Mouse (Mus musculus): ENCODE measurements around the gene Ppm1n.

The Ppm1n gene

GRCm38 (mm10) chr7:19279581-19280114, at the start of gene Ppm1n:
Ppm1n (minus strand) TSS chr7:19280064.
- DNase-seq = peak; percentile 56 to 63

- DNase-seq = peak in 1 of 2 experiments; percentile 32
Observed at GRCm38 (mm10) chr7:19328425-19328824, 48.6 kb upstream of the Ppm1n start.

GRCm38 (mm10) chr7:19327782-19328181, 47.9 kb upstream of the Ppm1n start:
- DNase-seq = no peak

- peak; percentile 74 to 81 for DNase-seq
Observed at GRCm38 (mm10) chr7:19327128-19327527, 47.3 kb upstream of the Ppm1n start.

GRCm38 (mm10) chr7:19326359-19326758, 46.5 kb upstream of the Ppm1n start:
- DNase-seq = peak in 1 of 2 experiments; percentile 58

GRCm38 (mm10) chr7:19325262-19326199, 45.7 kb upstream of the Ppm1n start:
- DNase-seq = no peak

GRCm38 (mm10) chr7:19324221-19324620, 44.4 kb upstream of the Ppm1n start:
- DNase-seq = no peak

- DNase-seq = no peak
Observed at GRCm38 (mm10) chr7:19322489-19322888, 42.6 kb upstream of the Ppm1n start.

GRCm38 (mm10) chr7:19321464-19321863, 41.6 kb upstream of the Ppm1n start:
- DNase-seq = no peak

- no peak for DNase-seq
Observed at GRCm38 (mm10) chr7:19320637-19321036, 40.8 kb upstream of the Ppm1n start.

- peak; percentile 96 for DNase-seq
Observed at GRCm38 (mm10) chr7:19319906-19320305, 40.0 kb upstream of the Ppm1n start.

- DNase-seq = no peak
Observed at GRCm38 (mm10) chr7:19319458-19319857, 39.6 kb upstream of the Ppm1n start.

GRCm38 (mm10) chr7:19318676-19319075, 38.8 kb upstream of the Ppm1n start:
- no peak for DNase-seq

- DNase-seq = no peak
Observed at GRCm38 (mm10) chr7:19318201-19318600, 38.3 kb upstream of the Ppm1n start.

GRCm38 (mm10) chr7:19316451-19317161, 36.7 kb upstream of the Ppm1n start:
- no peak for DNase-seq

GRCm38 (mm10) chr7:19314033-19314432, 34.2 kb upstream of the Ppm1n start:
- DNase-seq = no peak

- no peak for DNase-seq
Observed at GRCm38 (mm10) chr7:19311991-19312390, 32.1 kb upstream of the Ppm1n start.

GRCm38 (mm10) chr7:19309884-19310641, 30.2 kb upstream of the Ppm1n start, which contains the start of gene Fosb:
Fosb (minus strand) TSS chr7:19310051.
- peak; percentile 97 for DNase-seq

GRCm38 (mm10) chr7:19309278-19309883, 29.5 kb upstream of the Ppm1n start:
- no peak for DNase-seq

- peak; percentile 97 to 98 for DNase-seq
Observed at GRCm38 (mm10) chr7:19308454-19309277, 28.8 kb upstream of the Ppm1n start.

Data from cerebellum, postnatal 14 days (tissue).